Mouse (Mus musculus) liver, postnatal 0 days (tissue): Measurements from ENCODE around the gene Mrps12. TPM values are rescaled to one million over a fixed set of nuclear protein-coding genes. Genes with fewer than 3 reads are reported as not detected.

ENCODE experiments used
- ATAC-seq: fragments of 200-750 bp; cut with Nextera tagmentation; 2 replicates; pipeline ENCODE4 v1.8.0; 2017; ENCODE audit warnings: mild to moderate bottlenecking, moderate library complexity
- DNase-seq: peaks from one replicate; pipeline ENCODE4 v3.0.0-alpha.2; 2016
- H3K27ac ChIP-seq: fragments of 300-500 bp; sonication (generic); 2 replicates; pipeline ENCODE4 v1.5.1; 2014; ENCODE audit warnings: antibody characterized with exemption, moderate library complexity, mild to moderate bottlenecking, low read depth
- H3K27me3 ChIP-seq: fragments of 300-500 bp; sonication (generic); 2 replicates; pipeline ENCODE4 v1.6.1; 2014; ENCODE audit warnings: low read length, control low read depth, mixed read lengths; ENCODE audit not compliant: insufficient read depth
- H3K36me3 ChIP-seq: fragments of 300-500 bp; sonication (generic); replicated peaks from 2 replicates; pipeline ENCODE4 v1.6.1; 2014; ENCODE audit warnings: mild to moderate bottlenecking, control low read depth, low read length, moderate library complexity, mixed read lengths; ENCODE audit not compliant: insufficient read depth
- H3K4me1 ChIP-seq: fragments of 300-500 bp; sonication (generic); 2 replicates; pipeline ENCODE4 v1.6.1; 2014; ENCODE audit warnings: antibody characterized with exemption, mild to moderate bottlenecking, control low read depth; ENCODE audit not compliant: insufficient read depth
- H3K4me2 ChIP-seq: fragments of 300-500 bp; sonication (generic); 2 replicates; pipeline ENCODE4 v1.6.1; 2014; ENCODE audit warnings: low read depth, mild to moderate bottlenecking, low read length, moderate library complexity, mixed read lengths
- H3K4me3 ChIP-seq: fragments of 300-500 bp; sonication (generic); 2 replicates; pipeline ENCODE4 v1.5.1; 2014; ENCODE audit warnings: low read depth, low read length
- H3K9ac ChIP-seq: fragments of 300-500 bp; sonication (generic); replicated peaks from 2 replicates; pipeline ENCODE4 v1.6.1; 2014; ENCODE audit warnings: mild to moderate bottlenecking, moderate library complexity
- H3K9me3 ChIP-seq: fragments of 300-500 bp; sonication (generic); 2 replicates; pipeline ENCODE4 v1.6.1; 2016; ENCODE audit warnings: mild to moderate bottlenecking, control low read depth, low read length, mixed read lengths
- CTCF ChIP-seq: sonication (generic); IDR thresholded peaks from 2 replicates; pipeline ENCODE4 v1.5.1; 2016; ENCODE audit warnings: antibody characterized with exemption, low read depth
- EP300 ChIP-seq: IDR thresholded peaks from 2 replicates; pipeline ENCODE4 v1.6.1; 2016; ENCODE audit warnings: antibody characterized with exemption, low read depth, mild to moderate bottlenecking
- WGBS: fragments of 180-500 bp; shearing (Covaris S2); extraction: QIAGEN DNeasy Blood & Tissue Kit; methylation state at CpG from one replicate; pipeline ENCODE4 v1.1.7; 2014; ENCODE audit not compliant: insufficient replicate concordance; 5-methylcytosine and 5-hydroxymethylcytosine counted together
- polyA plus RNA-seq: library from polyadenylated mRNA; unstranded; fragments of >200 nt; fragmentation: Nextera tagmentation; extraction: Ambion mirVana; gene quantifications from 2 replicates; pipeline ENCODE4 v1.2.1, GENCODE M21; 2015

The Mrps12 gene
- polyA plus RNA-seq, 1 experiment from 2014 or later = 77.2 TPM

- no peak for ATAC-seq
- 69% methylated on average over 10 of the region's 10 CpGs for WGBS
These were observed 13.8 kb downstream of the Mrps12 start for GRCm38 (mm10) chr7:28727649-28728340.

GRCm38 (mm10) chr7:28726600-28726999 lies 15.0 kb downstream of the Mrps12 start:
- peak; percentile 80 for DNase-seq
- Histone ChIP-seq H3K4me2 (no peak overlapping the region), H3K9ac (no peak overlapping the region; the same call in 1 of the 2 replicates), H3K36me3 (0 out of 2 replicates have a peak, but pooled peaks cover 2% of the 10 kb centered on the region), H3K4me1 (no peaks in the 10 kb centered on the region), H3K4me3 (no peak overlapping the region), H3K27ac (no peak overlapping the region), H3K27me3 (no peaks in the 10 kb centered on the region), H3K9me3 (peaks cover 4% of the 10 kb centered on the region; the same call in 1 of the 2 replicates)
- 11% methylated on average over 14 of the region's 14 CpGs for WGBS
- 0 out of 2 replicates have a peak, but pooled peaks have one; percentile 44 for ATAC-seq
- no peak for TF ChIP-seq EP300
- peak; percentile 88 for TF ChIP-seq CTCF

More at GRCm38 (mm10) chr7:28727649-28728340, 13.8 kb downstream of the Mrps12 start:
- TF ChIP-seq EP300 (no peak), CTCF (peak; percentile 18; the same call in 1 of the 2 replicates)
- Histone ChIP-seq H3K9ac (no peak overlapping the region), H3K4me1 (peaks cover 5% of the 10 kb centered on the region), H3K9me3 (peaks cover 4% of the 10 kb centered on the region; the same call in 1 of the 2 replicates), H3K36me3 (0 out of 2 replicates have a peak, but pooled peaks cover 2% of the 10 kb centered on the region), H3K4me2 (no peak overlapping the region), H3K27me3 (no peaks in the 10 kb centered on the region), H3K27ac (no peak overlapping the region), H3K4me3 (no peak overlapping the region)
- no peak for DNase-seq

- Histone ChIP-seq H3K27me3 (no peaks in the 10 kb centered on the region), H3K4me3 (no peak overlapping the region), H3K4me2 (no peak overlapping the region), H3K9ac (no peak overlapping the region), H3K4me1 (no peaks in the 10 kb centered on the region), H3K36me3 (0 out of 2 replicates have a peak, but pooled peaks cover 2% of the 10 kb centered on the region), H3K27ac (no peak overlapping the region), H3K9me3 (no peaks in the 10 kb centered on the region; the same call in 1 of the 2 replicates)
- 73% methylated on average over 2 of the region's 2 CpGs for WGBS
- DNase-seq (no peak), ATAC-seq (no peak)
- TF ChIP-seq CTCF = no peak
- no peak for TF ChIP-seq EP300
These were observed 17.0 kb downstream of the Mrps12 start for GRCm38 (mm10) chr7:28724613-28725012.

GRCm38 (mm10) chr7:28722079-28722478 lies 19.5 kb downstream of the Mrps12 start:
- no peak overlapping the region for H3K4me2 ChIP-seq
- H3K4me1 ChIP-seq = no peaks in the 10 kb centered on the region
- no peak overlapping the region for H3K9ac ChIP-seq
- H3K27ac ChIP-seq = no peak overlapping the region
- no peaks in the 10 kb centered on the region for H3K27me3 ChIP-seq
- DNase-seq (no peak), ATAC-seq (no peak)
- no peaks in the 10 kb centered on the region; the same call in 1 of the 2 replicates for H3K9me3 ChIP-seq
- H3K4me3 ChIP-seq = no peak overlapping the region
- WGBS = 84% methylated on average over 7 of the region's 7 CpGs
- TF ChIP-seq CTCF (peak; percentile 47; the same call in 1 of the 2 replicates), EP300 (no peak)
- 0 out of 2 replicates have a peak, but pooled peaks cover 2% of the 10 kb centered on the region for H3K36me3 ChIP-seq

GRCm38 (mm10) chr7:28720753-28721537 lies 20.7 kb downstream of the Mrps12 start:
- Histone ChIP-seq H3K4me2 (no peak overlapping the region), H3K27me3 (no peaks in the 10 kb centered on the region), H3K36me3 (0 out of 2 replicates have a peak, but pooled peaks cover 2% of the 10 kb centered on the region), H3K4me3 (no peak overlapping the region), H3K27ac (no peak overlapping the region), H3K9ac (no peak overlapping the region), H3K4me1 (peaks cover 4% of the 10 kb centered on the region; the same call in 1 of the 2 replicates), H3K9me3 (no peaks in the 10 kb centered on the region; the same call in 1 of the 2 replicates)
- ATAC-seq = no peak
- TF ChIP-seq CTCF (no peak), EP300 (no peak)
- 79% methylated on average over 3 of the region's 3 CpGs for WGBS
- DNase-seq = no peak

GRCm38 (mm10) chr7:28719650-28720049 lies 22.0 kb downstream of the Mrps12 start:
- H3K4me3 ChIP-seq = no peak overlapping the region
- no peak for DNase-seq
- no peaks in the 10 kb centered on the region; the same call in 1 of the 2 replicates for H3K9me3 ChIP-seq
- no peaks in the 10 kb centered on the region for H3K27me3 ChIP-seq
- H3K27ac ChIP-seq = no peak overlapping the region
- H3K4me2 ChIP-seq = no peak overlapping the region
- no peak overlapping the region for H3K9ac ChIP-seq
- TF ChIP-seq CTCF (no peak), EP300 (no peak)
- WGBS = 63% methylated on average over 2 of the region's 2 CpGs
- peaks cover 4% of the 10 kb centered on the region; the same call in 1 of the 2 replicates for H3K4me1 ChIP-seq
- ATAC-seq = no peak
- H3K36me3 ChIP-seq = no peaks in the 10 kb centered on the region
